Mouse (Mus musculus): ENCODE measurements around the gene Itga6. TPM values are rescaled to one million over a fixed set of nuclear protein-coding genes. Genes with fewer than 3 reads are reported as not detected.

The Itga6 gene
- polyA plus RNA-seq, 1 experiment: 26.0 TPM

GRCm38 (mm10) chr2:71767019-71767610 lies 21.7 kb downstream of the Itga6 start:
- H3K4me1 ChIP-seq (ENCODE audit: control insufficient read depth, insufficient read depth, low read length): no peaks in the 10 kb centered on the region
- H3K27ac ChIP-seq (ENCODE audit: insufficient read depth, low read length): no peak overlapping the region
- no peak for TF ChIP-seq CTCF (IDR thresholded peaks at IDR 0.05; ENCODE audit: borderline replicate concordance, insufficient read depth, low read depth, low read length)
- H3K27me3 ChIP-seq (ENCODE audit: control insufficient read depth, insufficient read depth, low read length): no peaks in the 10 kb centered on the region; the same call in 1 of the 2 replicates
- DNase-seq: no peak
- WGBS: 53% methylated on average over 6 of the region's 6 CpGs
- no peak overlapping the region for H3K4me3 ChIP-seq (replicated peaks; ENCODE audit: insufficient read depth, low read depth, low read length)

- Histone ChIP-seq H3K27ac (ENCODE audit: insufficient read depth, low read length) (no peak overlapping the region), H3K4me1 (ENCODE audit: control insufficient read depth, insufficient read depth, low read length) (no peaks in the 10 kb centered on the region), H3K27me3 (ENCODE audit: control insufficient read depth, insufficient read depth, low read length) (no peaks in the 10 kb centered on the region; the same call in 1 of the 2 replicates), H3K4me3 (replicated peaks; ENCODE audit: insufficient read depth, low read depth, low read length) (no peak overlapping the region)
- no peak for DNase-seq
- 92% methylated on average over 4 of the region's 4 CpGs for WGBS
- TF ChIP-seq CTCF (IDR thresholded peaks at IDR 0.05; ENCODE audit: borderline replicate concordance, insufficient read depth, low read depth, low read length) (no peak), POLR2A (IDR thresholded peaks at IDR 0.05; ENCODE audit: borderline replicate concordance, insufficient read depth, low read length) (no peak)
These were observed 26.3 kb downstream of the Itga6 start for GRCm38 (mm10) chr2:71771762-71772161.

- Histone ChIP-seq H3K4me1 (ENCODE audit: control insufficient read depth, insufficient read depth, low read length) (no peaks in the 10 kb centered on the region), H3K4me3 (replicated peaks; ENCODE audit: insufficient read depth, low read depth, low read length) (no peak overlapping the region), H3K27ac (ENCODE audit: insufficient read depth, low read length) (no peak overlapping the region), H3K27me3 (ENCODE audit: control insufficient read depth, insufficient read depth, low read length) (no peaks in the 10 kb centered on the region; the same call in 1 of the 2 replicates)
- 91% methylated on average over 5 of the region's 5 CpGs for WGBS
- DNase-seq: no peak
- TF ChIP-seq POLR2A (IDR thresholded peaks at IDR 0.05; ENCODE audit: borderline replicate concordance, insufficient read depth, low read length): no peak
- TF ChIP-seq CTCF (IDR thresholded peaks at IDR 0.05; ENCODE audit: borderline replicate concordance, insufficient read depth, low read depth, low read length): no peak
These were observed 28.3 kb downstream of the Itga6 start for GRCm38 (mm10) chr2:71773714-71774113.

- Histone ChIP-seq H3K27ac (ENCODE audit: insufficient read depth, low read length) (no peak overlapping the region), H3K27me3 (ENCODE audit: control insufficient read depth, insufficient read depth, low read length) (no peaks in the 10 kb centered on the region; the same call in 1 of the 2 replicates), H3K4me3 (replicated peaks; ENCODE audit: insufficient read depth, low read depth, low read length) (no peak overlapping the region), H3K4me1 (ENCODE audit: control insufficient read depth, insufficient read depth, low read length) (no peaks in the 10 kb centered on the region)
- 58% methylated on average over 10 of the region's 10 CpGs for WGBS
- no peak for TF ChIP-seq CTCF (IDR thresholded peaks at IDR 0.05; ENCODE audit: borderline replicate concordance, insufficient read depth, low read depth, low read length)
- no peak for TF ChIP-seq POLR2A (IDR thresholded peaks at IDR 0.05; ENCODE audit: borderline replicate concordance, insufficient read depth, low read length)
- no peak for DNase-seq
These were observed 29.0 kb downstream of the Itga6 start for GRCm38 (mm10) chr2:71774246-71774951.

GRCm38 (mm10) chr2:71775201-71775611 lies 29.8 kb downstream of the Itga6 start:
- 8% methylated on average over 9 of the region's 9 CpGs for WGBS
- no peak overlapping the region for H3K4me3 ChIP-seq (replicated peaks; ENCODE audit: insufficient read depth, low read depth, low read length)
- no peak overlapping the region for H3K27ac ChIP-seq (ENCODE audit: insufficient read depth, low read length)
- H3K4me1 ChIP-seq (ENCODE audit: control insufficient read depth, insufficient read depth, low read length): no peaks in the 10 kb centered on the region
- no peaks in the 10 kb centered on the region; the same call in 1 of the 2 replicates for H3K27me3 ChIP-seq (ENCODE audit: control insufficient read depth, insufficient read depth, low read length)
- DNase-seq: no peak
- TF ChIP-seq POLR2A (IDR thresholded peaks at IDR 0.05; ENCODE audit: borderline replicate concordance, insufficient read depth, low read length) (no peak), CTCF (IDR thresholded peaks at IDR 0.05; ENCODE audit: borderline replicate concordance, insufficient read depth, low read depth, low read length) (no peak)

GRCm38 (mm10) chr2:71779266-71779888 lies 34.0 kb downstream of the Itga6 start:
- Histone ChIP-seq H3K4me3 (replicated peaks; ENCODE audit: insufficient read depth, low read depth, low read length) (no peak overlapping the region), H3K4me1 (ENCODE audit: control insufficient read depth, insufficient read depth, low read length) (no peaks in the 10 kb centered on the region), H3K27ac (ENCODE audit: insufficient read depth, low read length) (no peak overlapping the region), H3K27me3 (ENCODE audit: control insufficient read depth, insufficient read depth, low read length) (no peaks in the 10 kb centered on the region; the same call in 1 of the 2 replicates)
- 73% methylated on average over 5 of the region's 5 CpGs for WGBS
- no peak for DNase-seq
- TF ChIP-seq CTCF (IDR thresholded peaks at IDR 0.05; ENCODE audit: borderline replicate concordance, insufficient read depth, low read depth, low read length) (no peak), POLR2A (IDR thresholded peaks at IDR 0.05; ENCODE audit: borderline replicate concordance, insufficient read depth, low read length) (no peak)

- WGBS: 61% methylated on average over 6 of the region's 6 CpGs
- no peak overlapping the region for H3K27ac ChIP-seq (ENCODE audit: insufficient read depth, low read length)
- no peak for DNase-seq
- H3K27me3 ChIP-seq (ENCODE audit: control insufficient read depth, insufficient read depth, low read length): no peaks in the 10 kb centered on the region
- TF ChIP-seq CTCF (IDR thresholded peaks at IDR 0.05; ENCODE audit: borderline replicate concordance, insufficient read depth, low read depth, low read length) (no peak), POLR2A (IDR thresholded peaks at IDR 0.05; ENCODE audit: borderline replicate concordance, insufficient read depth, low read length) (no peak)
- H3K4me3 ChIP-seq (replicated peaks; ENCODE audit: insufficient read depth, low read depth, low read length): no peak overlapping the region
- no peaks in the 10 kb centered on the region for H3K4me1 ChIP-seq (ENCODE audit: control insufficient read depth, insufficient read depth, low read length)
These were observed 34.6 kb downstream of the Itga6 start for GRCm38 (mm10) chr2:71780016-71780415.

All from cerebellum, adult 2 months (tissue).